Mouse (Mus musculus) stomach, embryonic 14.5 days (tissue): Measurements from ENCODE around the gene Gm21750. TPM values are rescaled to one million over a fixed set of nuclear protein-coding genes. Genes with fewer than 3 reads are reported as not detected.
"Not testable (repeated sequence)": the region's sequence is repeated elsewhere in the genome, so short reads cannot be mapped to it uniquely, and the experiment has no call there.

ENCODE experiments used
- ATAC-seq: fragments of 200-750 bp; cut with Nextera tagmentation; 2 replicates; pipeline ENCODE4 v1.8.0; 2017; ENCODE audit warnings: low read depth, moderate TSS enrichment; ENCODE audit not compliant: insufficient number of reproducible peaks, insufficient read depth, low FRiP score
- H3K27ac ChIP-seq: fragments of 300-500 bp; sonication (generic); 2 replicates; pipeline ENCODE4 v1.5.1; 2014; ENCODE audit warnings: mild to moderate bottlenecking, low read length, moderate library complexity, mixed read lengths
- H3K27me3 ChIP-seq: fragments of 300-500 bp; sonication (generic); 2 replicates; pipeline ENCODE4 v1.6.1; 2014; ENCODE audit warnings: low read length, control low read depth, mixed read lengths; ENCODE audit not compliant: control insufficient read depth, insufficient read depth
- H3K36me3 ChIP-seq: fragments of 300-500 bp; sonication (generic); 2 replicates; pipeline ENCODE4 v1.6.1; 2014; ENCODE audit warnings: mild to moderate bottlenecking, control low read depth, low read length, moderate library complexity, mixed read lengths; ENCODE audit not compliant: control insufficient read depth, insufficient read depth
- H3K4me1 ChIP-seq: fragments of 300-500 bp; sonication (generic); 2 replicates; pipeline ENCODE4 v1.6.1; 2014; ENCODE audit warnings: low read length, control low read depth, mixed read lengths; ENCODE audit not compliant: control insufficient read depth, insufficient read depth
- H3K4me2 ChIP-seq: fragments of 300-500 bp; sonication (generic); replicated peaks from 2 replicates; pipeline ENCODE4 v1.6.1; 2014; ENCODE audit warnings: low read depth, low read length, control low read depth
- H3K4me3 ChIP-seq: fragments of 300-500 bp; sonication (generic); 2 replicates; pipeline ENCODE4 v1.5.1; 2014; ENCODE audit warnings: low read depth, low read length, control low read depth
- H3K9ac ChIP-seq: fragments of 300-500 bp; sonication (generic); replicated peaks from 2 replicates; pipeline ENCODE4 v1.6.1; 2014; ENCODE audit warnings: low read depth, mild to moderate bottlenecking, control low read depth, low read length, moderate library complexity, mixed read lengths
- H3K9me3 ChIP-seq: fragments of 300-500 bp; sonication (generic); 2 replicates; pipeline ENCODE4 v1.6.1; 2016; ENCODE audit warnings: low read depth, low read length, control low read depth; ENCODE audit not compliant: control insufficient read depth
- WGBS: fragments of 180-500 bp; shearing (Covaris S2); extraction: QIAGEN DNeasy Blood & Tissue Kit; methylation state at CpG from one replicate; pipeline ENCODE4 v1.1.7; 2014; 5-methylcytosine and 5-hydroxymethylcytosine counted together
- polyA plus RNA-seq: library from polyadenylated mRNA; unstranded; fragments of >200 nt; fragmentation: Nextera tagmentation; extraction: Ambion mirVana; gene quantifications from 2 replicates; pipeline ENCODE4 v1.2.1, GENCODE M21; 2014

The Gm21750 gene
- not detected in 2 replicates for polyA plus RNA-seq

- not testable (repeated sequence) for H3K9ac ChIP-seq, H3K4me3 ChIP-seq, ATAC-seq, H3K4me2 ChIP-seq, H3K36me3 ChIP-seq, H3K27me3 ChIP-seq, H3K9me3 ChIP-seq, H3K4me1 ChIP-seq, H3K27ac ChIP-seq
- WGBS = 80% methylated on average over 3 of the region's 3 CpGs
These were observed at the start of gene Gm21750 for GRCm38 (mm10) chr14:73660925-73661324. TSS of gene Gm21750 (plus strand) at chr14:73661225.

DNA sequence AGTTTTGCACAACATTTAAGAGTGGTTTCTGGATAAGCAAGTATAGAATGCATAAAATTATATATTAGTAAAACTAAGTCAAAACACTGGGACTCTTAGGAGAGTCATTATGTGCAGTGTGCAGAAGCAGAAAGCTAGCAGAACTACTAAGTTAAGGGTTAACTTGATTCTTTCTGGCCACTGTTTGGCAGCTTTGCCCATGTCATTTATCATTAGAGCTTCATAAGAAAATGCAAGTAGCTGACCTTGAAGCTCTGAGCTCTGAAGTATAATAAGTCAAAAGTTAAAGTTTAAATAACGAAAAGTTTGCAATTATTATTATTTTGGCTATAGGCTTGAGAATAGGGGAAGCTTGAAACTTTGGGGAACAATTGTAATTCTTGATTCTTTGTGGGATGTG lies 46.1 kb upstream of the Gm21750 start:
- not testable (repeated sequence) for H3K27ac ChIP-seq, H3K4me3 ChIP-seq, H3K9ac ChIP-seq, H3K4me2 ChIP-seq, ATAC-seq, H3K27me3 ChIP-seq, H3K4me1 ChIP-seq, H3K36me3 ChIP-seq, H3K9me3 ChIP-seq
- WGBS = 22% methylated on average over 1 of the region's 1 CpGs

GRCm38 (mm10) chr14:73620880-73621279 lies 40.1 kb upstream of the Gm21750 start:
- no peaks in the 10 kb centered on the region for H3K36me3 ChIP-seq
- no peak overlapping the region for H3K9ac ChIP-seq
- H3K27ac ChIP-seq = no peak overlapping the region
- no peaks in the 10 kb centered on the region for H3K9me3 ChIP-seq
- H3K27me3 ChIP-seq = no peaks in the 10 kb centered on the region
- no peak overlapping the region for H3K4me2 ChIP-seq
- 86% methylated on average over 3 of the region's 3 CpGs for WGBS
- no peaks in the 10 kb centered on the region for H3K4me1 ChIP-seq
- no peak overlapping the region for H3K4me3 ChIP-seq
- ATAC-seq = no peak

DNA sequence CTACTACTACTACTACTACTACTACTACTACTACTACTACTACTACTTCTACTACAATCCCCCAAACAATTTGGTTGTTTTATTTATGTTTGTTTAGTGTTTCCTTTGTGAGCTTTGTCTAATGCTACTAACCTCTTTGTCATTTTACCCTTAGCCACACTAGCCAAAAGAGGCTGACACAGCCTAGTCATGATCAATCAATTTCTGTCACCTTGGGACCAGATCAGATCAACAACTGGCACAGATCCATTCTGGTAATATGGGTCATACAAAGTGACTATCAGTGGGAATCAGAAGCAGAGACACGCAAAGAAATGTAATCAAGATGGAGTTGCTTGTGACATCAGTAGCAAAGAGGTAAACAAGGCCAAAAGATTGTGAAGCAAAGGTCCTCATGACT lies 38.0 kb upstream of the Gm21750 start:
- no peak for ATAC-seq
- WGBS = 81% methylated on average over 1 of the region's 1 CpGs
- Histone ChIP-seq H3K36me3 (no peaks in the 10 kb centered on the region), H3K27me3 (no peaks in the 10 kb centered on the region), H3K4me3 (no peak overlapping the region), H3K9me3 (no peaks in the 10 kb centered on the region), H3K27ac (no peak overlapping the region), H3K9ac (no peak overlapping the region), H3K4me2 (no peak overlapping the region), H3K4me1 (no peaks in the 10 kb centered on the region)

- H3K27ac ChIP-seq = no peak overlapping the region
- no peaks in the 10 kb centered on the region for H3K4me1 ChIP-seq
- H3K9ac ChIP-seq = no peak overlapping the region
- H3K27me3 ChIP-seq = no peaks in the 10 kb centered on the region
- 65% methylated on average over 3 of the region's 3 CpGs for WGBS
- no peak overlapping the region for H3K4me2 ChIP-seq
- H3K4me3 ChIP-seq = no peak overlapping the region
- ATAC-seq = no peak
- H3K9me3 ChIP-seq = no peaks in the 10 kb centered on the region
- no peaks in the 10 kb centered on the region for H3K36me3 ChIP-seq
These were observed 35.6 kb upstream of the Gm21750 start for GRCm38 (mm10) chr14:73625469-73625868.

DNA sequence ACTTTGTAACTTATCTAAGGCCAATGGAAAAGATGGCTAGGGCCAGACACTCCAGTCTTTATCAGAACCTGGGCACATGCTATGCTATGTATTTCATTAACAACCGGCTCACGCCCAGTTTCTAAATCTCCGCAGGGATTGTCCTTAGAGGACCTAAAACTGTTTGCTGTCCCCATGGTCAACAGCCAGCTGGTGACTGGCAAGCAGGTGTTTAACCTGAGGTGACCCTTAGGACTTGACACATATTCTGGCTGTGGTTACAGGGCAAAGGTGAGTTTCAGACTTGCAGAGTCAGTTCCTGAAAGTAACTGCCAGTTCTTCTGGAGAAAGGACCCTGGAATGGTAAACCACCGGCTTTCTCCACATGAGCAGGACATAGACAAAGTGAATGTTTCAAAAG lies 29.5 kb upstream of the Gm21750 start:
- no peaks in the 10 kb centered on the region for H3K4me1 ChIP-seq
- ATAC-seq = no peak

DNA sequence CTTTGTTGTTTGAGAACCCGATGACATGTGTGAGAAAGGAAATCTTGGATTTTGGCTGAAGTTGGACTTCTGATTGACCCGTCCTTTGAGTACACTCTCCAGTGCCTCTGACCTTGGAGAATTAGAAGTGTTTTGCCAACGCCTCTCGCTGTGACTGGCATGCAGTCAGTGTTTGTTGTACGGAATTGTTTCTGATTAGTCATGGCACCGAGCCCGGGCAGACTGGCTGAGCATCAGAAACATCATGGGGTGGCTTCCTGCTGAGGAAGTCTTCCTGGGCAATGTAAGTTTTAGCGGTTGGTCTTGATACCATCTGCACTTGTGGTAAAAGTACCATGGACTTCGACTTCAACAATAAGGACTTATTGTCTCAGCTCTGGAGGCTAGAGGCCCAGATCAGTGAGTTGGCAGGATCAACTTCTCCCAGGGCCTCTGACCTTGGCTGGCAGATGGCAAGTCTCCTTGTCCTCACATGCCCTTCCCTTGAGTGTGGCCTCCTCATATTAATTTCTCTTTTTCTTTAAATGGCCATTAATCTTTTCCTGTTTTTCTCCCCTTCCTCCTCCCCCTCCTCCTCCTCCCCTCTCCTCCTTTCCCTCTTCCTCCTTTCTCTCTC lies 28.3 kb upstream of the Gm21750 start:
- H3K4me2 ChIP-seq = no peak overlapping the region
- no peaks in the 10 kb centered on the region for H3K36me3 ChIP-seq
- no peak overlapping the region for H3K9ac ChIP-seq
- H3K9me3 ChIP-seq = no peaks in the 10 kb centered on the region
- no peak for ATAC-seq
- H3K4me3 ChIP-seq = no peak overlapping the region
- 75% methylated on average over 9 of the region's 9 CpGs for WGBS
- no peak overlapping the region for H3K27ac ChIP-seq
- H3K4me1 ChIP-seq = no peaks in the 10 kb centered on the region
- H3K27me3 ChIP-seq = no peaks in the 10 kb centered on the region

More for the DNA sequence above, 29.5 kb upstream of the Gm21750 start:
- Histone ChIP-seq H3K9ac (no peak overlapping the region), H3K4me3 (no peak overlapping the region), H3K4me2 (no peak overlapping the region), H3K36me3 (no peaks in the 10 kb centered on the region), H3K9me3 (no peaks in the 10 kb centered on the region), H3K27me3 (no peaks in the 10 kb centered on the region), H3K27ac (no peak overlapping the region)
- 80% methylated on average over 4 of the region's 4 CpGs for WGBS

- Histone ChIP-seq H3K4me2 (no peak overlapping the region), H3K27ac (no peak overlapping the region), H3K4me1 (no peaks in the 10 kb centered on the region), H3K9me3 (no peaks in the 10 kb centered on the region), H3K36me3 (no peaks in the 10 kb centered on the region), H3K27me3 (no peaks in the 10 kb centered on the region), H3K9ac (no peak overlapping the region), H3K4me3 (no peak overlapping the region)
- 88% methylated on average over 3 of the region's 3 CpGs for WGBS
- no peak for ATAC-seq
These were observed 26.7 kb upstream of the Gm21750 start for GRCm38 (mm10) chr14:73634356-73634755.

DNA sequence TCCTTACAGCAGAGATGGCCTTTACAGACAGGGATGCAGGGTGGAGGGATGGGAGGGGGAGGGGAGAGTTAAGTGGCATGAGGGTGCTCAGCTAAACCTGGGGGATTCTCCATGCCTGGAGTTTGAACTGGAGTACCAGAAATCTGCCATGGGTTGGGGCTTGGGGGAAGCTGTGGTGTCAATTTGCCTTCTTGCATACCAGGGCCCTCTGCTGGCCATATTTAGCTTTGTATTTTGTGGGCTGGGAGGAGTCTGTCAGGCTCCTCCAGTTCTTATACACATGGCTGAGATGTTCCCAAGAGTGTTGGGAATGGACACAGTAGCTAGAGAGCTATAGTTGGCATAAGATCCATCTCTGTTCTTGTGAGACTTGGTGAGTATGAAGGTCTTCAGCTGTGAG lies 23.6 kb upstream of the Gm21750 start:
- Histone ChIP-seq H3K9me3 (no peaks in the 10 kb centered on the region), H3K36me3 (no peaks in the 10 kb centered on the region), H3K27me3 (no peaks in the 10 kb centered on the region), H3K27ac (no peak overlapping the region), H3K9ac (no peak overlapping the region), H3K4me1 (no peaks in the 10 kb centered on the region), H3K4me2 (no peak overlapping the region), H3K4me3 (no peak overlapping the region)
- ATAC-seq = no peak
